Mouse (Mus musculus) urinary bladder, postnatal 25 days (tissue): Measurements from ENCODE around the gene Kbtbd6.

Experiments used
- DNase-seq: peaks from one replicate; pipeline ENCODE4 v3.0.0; 2022; ENCODE audit warnings: low spot score

Kbtbd6 gene

GRCm38 (mm10) chr14:79481339-79482151, 29.9 kb downstream of the Kbtbd6 start, which contains the start of gene Wbp4:
Gene Wbp4, minus strand, starts transcription at chr14:79481520.
- peak; percentile 84 for DNase-seq

DNA sequence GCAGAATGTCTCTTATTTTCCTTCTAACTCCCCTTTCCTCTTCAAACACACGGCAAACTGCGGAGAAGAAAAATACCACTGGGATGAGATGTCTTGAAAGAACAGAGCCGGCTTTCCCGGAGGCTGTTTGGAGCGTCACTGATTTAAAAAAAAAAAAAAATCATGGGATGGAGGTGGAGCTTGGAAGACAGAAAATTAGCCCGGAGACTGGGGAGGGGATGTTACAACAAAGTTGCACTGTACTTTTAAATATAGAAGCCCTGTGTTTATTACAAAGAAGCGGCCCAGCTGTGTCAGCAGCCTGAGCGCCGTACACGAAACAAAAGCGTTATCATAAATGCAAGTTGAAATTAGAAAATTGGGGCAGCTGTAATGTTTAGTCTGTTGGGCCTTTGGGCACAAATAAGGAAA, 30.6 kb downstream of the Kbtbd6 start:
- no peak for DNase-seq

- DNase-seq = no peak
Measured at GRCm38 (mm10) chr14:79482747-79483355, 31.2 kb downstream of the Kbtbd6 start.

- DNase-seq = no peak
Measured at GRCm38 (mm10) chr14:79483611-79484120, 32.0 kb downstream of the Kbtbd6 start.

DNA sequence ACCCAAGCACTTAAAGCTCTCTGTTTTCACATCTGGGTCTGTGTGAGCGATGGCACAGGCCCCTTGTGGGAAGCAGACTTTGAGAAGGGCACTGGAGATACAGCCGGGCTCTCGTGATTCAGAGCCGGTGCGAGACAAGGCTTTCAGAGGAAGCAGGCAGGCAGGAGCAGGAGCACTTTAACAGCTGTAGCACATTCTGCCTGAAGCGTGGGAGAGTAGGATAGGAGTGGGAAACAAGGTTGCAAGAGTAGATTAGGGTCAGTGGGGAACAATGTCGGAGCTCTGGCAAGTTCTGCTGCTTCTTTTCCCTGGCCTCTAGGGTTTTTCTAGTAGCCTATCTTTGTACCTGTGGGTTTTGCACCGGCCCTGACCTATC, 35.0 kb downstream of the Kbtbd6 start:
- no peak for DNase-seq

DNA sequence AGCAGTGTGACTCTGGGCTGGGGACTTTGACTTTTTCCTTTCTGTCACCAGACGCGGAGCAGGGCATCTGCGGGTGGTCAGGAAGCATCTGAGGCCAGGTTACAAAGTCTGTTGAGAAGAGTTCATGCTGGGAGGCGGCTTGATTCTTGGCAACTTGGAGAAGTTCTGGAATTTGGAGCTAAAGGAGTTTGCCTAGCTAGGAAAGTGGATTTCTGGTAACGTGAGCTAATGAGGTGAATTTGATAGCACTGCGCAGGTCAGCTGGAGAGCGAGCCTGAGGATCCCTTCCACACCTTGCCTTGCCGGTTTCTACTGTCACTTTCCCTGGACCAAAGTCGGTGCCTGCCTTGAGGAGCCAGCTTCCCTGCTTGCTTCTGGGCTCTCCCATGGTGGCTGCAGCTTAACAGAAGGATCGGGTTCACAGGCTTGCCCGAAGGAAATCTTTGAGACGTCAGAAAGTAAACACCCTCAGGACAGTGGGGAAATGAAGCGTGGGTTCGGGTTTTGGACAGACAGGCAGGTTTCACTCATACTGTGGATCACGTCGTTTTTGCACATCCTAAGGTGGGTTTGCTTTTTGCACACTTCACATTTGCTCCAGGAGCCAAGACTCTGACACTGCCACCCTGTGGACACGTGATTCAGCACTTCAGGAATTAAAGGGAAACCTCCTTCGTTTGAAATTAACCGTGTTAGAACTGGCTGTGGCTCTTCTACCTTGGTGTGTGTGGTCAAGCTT, 35.5 kb downstream of the Kbtbd6 start:
- no peak for DNase-seq

- DNase-seq = no peak
Measured at GRCm38 (mm10) chr14:79488531-79488930, 36.9 kb downstream of the Kbtbd6 start.

- DNase-seq = no peak
Measured at GRCm38 (mm10) chr14:79489150-79489549, 37.5 kb downstream of the Kbtbd6 start.

- no peak for DNase-seq
Measured at GRCm38 (mm10) chr14:79490246-79490645, 38.6 kb downstream of the Kbtbd6 start.

GRCm38 (mm10) chr14:79494349-79494748, 42.7 kb downstream of the Kbtbd6 start:
- DNase-seq = no peak

DNA sequence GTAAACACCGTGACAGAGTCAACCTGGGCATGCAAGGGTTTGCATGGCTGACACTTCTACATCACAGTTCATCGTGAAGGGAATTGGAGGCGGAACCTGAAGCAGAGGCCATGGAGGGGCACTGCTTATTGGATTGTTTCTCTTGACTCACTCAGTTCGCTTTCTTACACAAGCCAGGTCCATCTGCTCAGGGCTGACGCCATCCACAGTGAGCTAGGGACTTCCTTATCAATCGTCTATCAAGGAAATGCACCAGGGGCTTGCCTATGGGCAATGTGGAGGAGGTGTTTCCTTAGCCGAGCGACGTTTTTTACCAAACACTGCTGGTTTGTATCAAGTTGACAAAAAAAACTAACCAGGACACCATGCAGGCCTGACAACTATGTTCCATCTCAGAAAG, 47.7 kb downstream of the Kbtbd6 start:
- no peak for DNase-seq

DNA sequence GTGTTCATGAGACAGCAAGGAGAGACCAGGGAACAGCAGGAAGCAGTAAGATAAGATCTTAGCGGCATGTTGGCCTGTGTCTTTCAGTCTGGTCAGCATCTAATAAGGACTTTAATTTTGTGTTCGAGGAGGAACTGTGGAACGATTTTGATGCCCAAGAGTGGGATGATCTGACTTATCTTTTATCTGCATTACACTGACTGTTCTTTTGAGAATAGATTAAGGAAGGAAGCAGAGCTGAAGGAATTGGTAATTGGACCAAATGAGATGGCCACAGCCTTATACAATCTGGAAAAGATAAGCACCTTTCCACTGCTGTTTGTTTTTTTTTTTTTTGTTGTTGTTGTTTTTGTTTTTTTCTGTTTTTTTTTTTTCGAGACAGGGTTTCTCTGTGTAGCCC, 49.1 kb downstream of the Kbtbd6 start:
- no peak for DNase-seq

GRCm38 (mm10) chr14:79503371-79504075, 51.9 kb downstream of the Kbtbd6 start:
- DNase-seq = peak; percentile 59
